Mouse (Mus musculus) gastrocnemius, postnatal 25 days (tissue): ENCODE measurements around the gene Scn8a. TPM values are rescaled to one million over a fixed set of nuclear protein-coding genes. Genes with fewer than 3 reads are reported as not detected.
A peak's percentile ranks its signal among the peaks of the same experiment; 100 is the strongest.

Experiments
- DNase-seq: peaks from one replicate; pipeline ENCODE4 v3.0.0; 2022
- total RNA-seq, 2 experiments: library from RNA; stranded (reverse); gene quantifications; 1 replicate in 1 of 2; 2 replicates in 1 of 2; pipeline ENCODE4 v1.2.3; 2021

Scn8a gene
- total RNA-seq, 2 experiments from 2014 or later, result 0.13 to 0.32 TPM

DNA sequence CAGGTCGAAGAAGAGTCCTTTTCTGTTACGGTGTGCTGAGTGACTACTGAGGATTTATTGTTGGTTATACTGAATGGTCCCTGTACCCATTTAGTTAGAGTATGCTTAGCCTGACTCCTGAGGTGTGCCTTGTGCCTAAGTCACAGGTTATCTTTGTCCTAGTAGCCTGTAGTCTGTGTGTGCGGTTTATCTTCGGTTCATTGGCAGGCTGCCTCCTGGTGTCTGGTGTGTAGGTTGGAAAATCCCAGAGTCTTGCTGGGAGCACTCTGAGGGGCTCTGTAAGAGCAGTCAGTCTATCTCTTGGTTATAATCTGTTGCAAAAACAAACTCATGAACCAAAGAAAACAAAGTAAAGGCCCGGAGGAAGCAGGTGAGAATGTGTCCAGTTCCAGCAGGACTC, 11.7 kb downstream of the Scn8a start:
- no peak for DNase-seq

DNA sequence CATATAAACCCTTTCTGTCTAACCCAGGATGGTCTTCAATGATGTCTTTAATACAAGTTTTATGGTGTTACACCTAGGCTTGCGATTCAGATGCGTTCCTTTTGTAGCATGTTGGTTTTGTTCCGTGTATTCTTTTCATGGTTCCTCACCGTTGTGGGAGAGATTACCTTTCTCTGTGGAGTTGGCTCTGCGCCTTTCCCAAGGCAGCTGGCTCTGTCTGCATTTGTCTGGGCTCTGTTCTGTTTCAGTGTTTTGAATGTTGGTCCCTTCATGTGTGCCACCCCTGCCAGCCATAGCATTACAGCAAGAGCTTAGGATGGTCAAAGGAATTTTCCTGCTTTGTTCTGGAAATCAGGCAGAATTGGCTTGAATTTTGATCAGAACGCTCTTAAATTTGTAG, 14.8 kb downstream of the Scn8a start:
- DNase-seq, result no peak

DNA sequence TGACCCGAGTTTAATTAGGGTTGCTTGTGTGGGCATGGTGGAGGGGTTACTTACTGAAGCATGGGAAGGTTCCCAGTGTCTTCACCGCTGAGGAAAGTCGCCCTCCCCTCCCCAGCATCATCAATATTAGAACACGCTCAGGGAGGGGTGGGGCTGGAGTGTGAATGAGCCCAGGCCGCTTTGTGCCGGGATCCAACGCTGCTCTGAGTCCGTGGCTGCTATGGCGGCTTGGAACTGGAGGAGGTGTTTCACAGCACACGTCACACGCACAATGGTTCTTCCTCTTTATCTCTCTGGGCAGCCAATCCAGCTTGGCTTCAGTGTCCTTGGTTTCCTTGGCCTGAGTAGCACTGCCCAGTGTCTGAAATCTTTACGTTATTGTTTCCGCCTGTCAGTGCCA, 22.3 kb downstream of the Scn8a start:
- no peak for DNase-seq

DNA sequence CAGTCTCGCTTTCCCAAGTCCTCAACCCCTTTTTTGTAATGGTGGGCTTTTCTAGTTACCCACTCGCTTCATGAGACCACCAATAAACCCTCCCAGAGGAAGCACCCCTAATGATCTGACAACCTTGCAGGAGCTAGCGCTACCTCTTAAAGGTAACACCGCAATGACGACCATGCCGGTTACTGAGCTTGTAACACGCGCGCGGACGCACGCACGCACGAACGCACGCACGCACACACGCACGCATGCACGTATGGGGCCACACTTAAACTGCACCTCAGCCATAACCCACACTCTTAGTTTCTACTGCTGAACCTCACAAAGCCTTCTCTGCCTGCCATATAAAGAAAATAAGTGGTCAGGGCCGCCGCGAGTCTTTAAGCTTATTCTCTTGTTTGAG, 26.8 kb downstream of the Scn8a start:
- DNase-seq, result no peak

DNA sequence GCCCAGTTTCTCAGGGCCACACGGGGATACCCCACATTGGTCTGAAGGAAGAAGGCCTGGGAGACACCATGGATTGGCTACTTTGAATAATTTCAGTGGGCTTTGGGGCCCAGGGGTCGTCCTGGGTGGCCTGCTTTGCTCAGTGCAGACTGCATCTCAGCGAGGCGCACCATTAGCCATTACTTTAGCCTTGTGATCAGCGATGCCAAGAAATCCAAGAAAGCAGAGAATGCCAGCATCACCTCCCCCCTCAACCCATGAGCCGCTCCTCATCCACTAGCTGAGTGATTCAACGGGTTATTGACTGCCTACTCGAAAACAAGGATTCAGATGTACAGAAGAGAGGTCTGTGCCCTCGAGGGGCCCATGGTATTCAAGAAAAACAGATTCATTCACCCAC, 34.2 kb downstream of the Scn8a start:
- DNase-seq, result no peak

DNA sequence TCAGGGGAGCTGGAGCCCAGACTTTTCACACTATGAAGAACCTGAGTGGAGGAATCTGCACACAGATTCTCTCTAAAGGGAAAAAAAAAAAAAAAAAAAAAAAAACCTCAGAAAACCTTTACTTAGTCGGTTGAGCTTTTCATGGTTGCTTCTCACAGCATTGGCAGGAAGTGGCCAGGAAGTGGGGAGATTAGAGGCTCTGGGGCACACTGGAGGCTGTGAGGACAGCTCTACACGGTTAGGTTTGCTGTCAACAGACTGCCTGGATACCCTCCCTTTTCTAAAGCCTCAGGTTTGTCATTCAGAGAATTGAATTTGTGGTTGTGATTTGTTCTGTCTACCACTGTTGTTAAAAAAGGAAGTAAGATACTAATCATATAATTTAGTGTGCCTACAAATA, 35.3 kb downstream of the Scn8a start:
- no peak for DNase-seq

DNA sequence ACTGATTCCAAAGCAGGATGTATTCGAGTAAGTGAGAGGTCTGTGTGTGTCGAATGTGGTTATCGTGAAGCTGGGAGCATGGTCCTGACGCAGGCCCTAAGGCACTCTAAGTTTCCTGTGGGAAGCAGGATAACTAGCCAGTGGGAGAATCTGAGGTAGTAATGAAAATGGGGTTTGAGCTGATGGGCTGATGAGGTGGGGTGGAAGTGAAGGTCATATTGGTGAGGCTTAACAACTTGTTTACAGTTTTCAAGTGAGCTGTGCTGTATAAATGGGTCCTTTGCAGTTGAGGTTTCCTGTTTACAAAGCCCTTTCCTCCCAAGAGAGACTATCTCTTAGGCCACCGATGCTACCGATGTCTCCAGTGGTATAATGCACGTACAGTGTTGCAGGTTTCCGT, 36.1 kb downstream of the Scn8a start:
- DNase-seq, result no peak

- DNase-seq, result no peak
Measured at GRCm38 (mm10) chr15:100908817-100909216, 39.2 kb downstream of the Scn8a start.

DNA sequence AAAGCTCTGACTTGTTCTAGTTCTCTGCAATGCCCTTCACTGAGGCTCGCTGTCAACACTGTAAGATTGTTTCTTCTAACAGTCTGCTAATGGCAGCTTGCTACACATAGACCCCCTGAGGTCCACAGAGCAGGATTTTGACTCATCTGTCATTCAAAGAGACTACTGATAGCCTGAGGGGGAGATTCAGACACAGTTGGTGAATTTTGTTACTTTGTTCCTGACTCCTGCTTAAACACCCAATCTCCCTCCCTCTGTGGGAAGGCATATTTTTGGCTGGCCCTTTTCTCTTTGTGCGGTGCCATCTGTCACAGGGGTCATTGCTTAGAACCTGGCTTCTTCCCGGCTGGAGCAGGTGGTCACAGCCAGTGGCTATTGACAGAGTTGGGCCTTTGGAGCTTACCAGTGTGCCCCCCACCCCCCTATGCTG, 40.1 kb downstream of the Scn8a start:
- no peak for DNase-seq

GRCm38 (mm10) chr15:100910381-100910841, 40.8 kb downstream of the Scn8a start:
- DNase-seq, result no peak

GRCm38 (mm10) chr15:100912676-100913266, 43.1 kb downstream of the Scn8a start:
- DNase-seq, result no peak

DNA sequence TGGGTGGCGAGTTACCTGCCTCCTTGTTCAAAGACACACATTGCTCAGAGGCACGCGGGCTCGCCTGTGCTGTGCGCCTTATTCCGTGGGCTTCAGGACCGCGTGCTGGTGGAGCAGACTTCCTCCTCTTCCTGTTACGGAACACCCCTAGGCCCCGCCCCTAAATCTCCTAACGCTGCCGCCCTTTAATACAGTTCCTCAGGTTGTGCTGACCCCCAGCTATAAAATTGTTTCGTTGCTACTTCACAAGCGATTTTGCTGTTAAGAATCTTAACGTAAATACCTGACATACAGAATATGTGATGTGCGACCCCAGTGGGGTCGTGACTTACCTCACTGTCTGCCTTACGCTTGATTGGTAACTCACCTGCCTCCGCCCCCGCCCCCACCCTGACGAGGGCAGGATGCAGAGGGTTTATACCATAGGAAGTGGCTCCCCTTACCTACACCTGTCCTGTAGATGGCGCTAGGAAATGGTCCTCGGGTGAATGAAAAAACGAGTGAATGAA, 45.1 kb downstream of the Scn8a start:
- DNase-seq, result no peak

DNA sequence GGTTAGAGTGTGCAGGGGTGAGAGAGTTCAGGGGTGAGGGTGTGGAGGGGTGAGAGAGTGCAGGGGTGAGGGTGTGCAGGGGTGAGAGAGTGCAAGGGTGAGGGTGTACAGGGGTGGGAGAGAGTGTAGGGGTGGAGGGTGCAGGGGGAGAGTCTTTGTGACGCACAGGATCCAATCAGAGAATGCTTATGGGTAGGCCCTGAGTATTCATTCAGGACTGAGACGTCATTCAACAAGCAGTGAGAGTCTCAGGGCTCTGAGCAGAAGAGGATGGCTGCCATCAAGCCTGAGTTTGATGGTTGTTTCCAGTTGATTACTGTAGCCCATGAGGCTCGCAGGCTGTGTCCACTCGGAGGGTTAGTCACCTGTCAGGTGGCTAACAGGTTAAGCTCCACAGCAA, 48.4 kb downstream of the Scn8a start:
- DNase-seq, result no peak

DNA sequence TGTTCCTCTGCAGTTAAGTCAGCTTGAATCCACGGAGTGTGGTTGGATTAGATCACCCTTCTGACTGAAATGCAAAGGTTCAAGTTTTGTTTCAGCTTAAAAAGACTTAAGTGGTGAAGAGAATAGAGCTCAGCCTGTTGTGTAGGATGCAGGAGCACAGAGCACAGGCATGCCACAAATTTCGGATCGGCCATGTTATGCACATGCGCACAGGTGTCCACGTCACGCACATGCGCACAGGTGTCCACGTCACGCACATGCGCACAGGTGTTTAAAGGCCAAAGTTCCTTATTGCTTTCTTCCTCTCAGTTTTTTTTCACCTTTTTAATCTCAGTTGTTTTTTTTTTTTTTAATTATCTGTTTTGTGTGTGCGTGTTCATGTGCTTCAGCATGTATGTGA, 52.6 kb downstream of the Scn8a start:
- DNase-seq, result no peak

DNA sequence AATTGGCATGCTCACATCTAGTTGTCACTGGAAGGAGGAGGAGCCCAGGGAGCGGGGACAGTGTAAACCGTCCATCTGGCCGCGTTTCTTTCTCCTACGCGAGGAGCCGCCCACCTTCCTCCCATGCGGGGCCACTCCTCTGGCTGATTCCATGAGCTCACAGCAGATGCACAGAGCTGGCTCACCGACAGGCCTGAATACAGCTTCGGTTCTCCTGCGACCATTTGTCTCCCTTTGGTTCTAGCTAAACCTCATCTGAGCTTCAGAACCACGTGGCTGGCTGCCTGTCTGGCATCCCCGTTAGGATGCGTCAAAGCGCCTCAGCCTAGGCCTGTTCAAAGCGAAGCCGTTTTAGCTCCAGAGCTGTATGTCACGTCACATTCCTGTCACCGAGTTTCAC, 53.8 kb downstream of the Scn8a start:
- peak; percentile 31 for DNase-seq

GRCm38 (mm10) chr15:100924941-100925340, 55.3 kb downstream of the Scn8a start:
- no peak for DNase-seq

DNA sequence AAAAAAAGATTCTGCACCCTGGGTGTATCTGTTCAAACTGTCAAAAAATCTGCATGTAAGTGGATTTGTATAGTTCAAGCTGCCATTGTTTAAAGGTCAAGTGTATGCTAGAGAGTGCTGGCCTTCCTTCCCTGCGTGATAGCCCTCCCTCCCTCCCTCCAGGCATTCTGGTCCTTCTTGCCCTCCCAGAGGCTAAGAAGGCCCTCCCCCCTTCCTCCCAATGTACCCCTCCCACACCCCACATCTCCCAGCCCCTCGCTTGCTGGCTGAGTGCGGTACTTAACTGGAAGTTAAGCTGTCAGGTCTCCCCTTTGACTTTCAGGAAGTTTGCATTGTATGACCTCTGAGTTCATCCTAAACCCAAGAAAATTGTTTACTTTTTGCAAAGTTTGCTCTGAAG, 60.8 kb downstream of the Scn8a start:
- no peak for DNase-seq

DNA sequence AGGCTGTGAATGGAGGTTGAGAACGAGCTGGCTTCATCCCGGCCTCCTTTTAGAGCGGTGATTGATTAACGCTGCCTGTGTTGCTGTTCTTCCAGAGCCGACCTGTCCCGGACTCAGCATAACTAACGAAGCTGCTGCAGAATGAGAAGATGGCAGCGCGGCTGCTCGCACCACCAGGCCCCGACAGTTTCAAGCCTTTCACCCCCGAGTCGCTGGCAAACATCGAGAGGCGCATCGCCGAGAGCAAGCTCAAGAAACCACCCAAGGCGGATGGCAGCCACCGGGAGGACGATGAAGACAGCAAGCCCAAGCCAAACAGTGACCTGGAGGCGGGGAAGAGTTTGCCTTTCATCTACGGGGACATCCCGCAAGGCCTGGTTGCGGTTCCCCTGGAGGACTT, 66.5 kb downstream of the Scn8a start:
- DNase-seq, result no peak

GRCm38 (mm10) chr15:100948383-100948782, 78.7 kb downstream of the Scn8a start:
- no peak for DNase-seq

GRCm38 (mm10) chr15:100949169-100949568, 79.5 kb downstream of the Scn8a start:
- no peak for DNase-seq

- no peak for DNase-seq
Measured at GRCm38 (mm10) chr15:100951491-100951890, 81.8 kb downstream of the Scn8a start.

- no peak for DNase-seq
Measured at GRCm38 (mm10) chr15:100952292-100952691, 82.6 kb downstream of the Scn8a start.

GRCm38 (mm10) chr15:100952854-100953253, 83.2 kb downstream of the Scn8a start:
- DNase-seq, result no peak

GRCm38 (mm10) chr15:100953955-100954354, 84.3 kb downstream of the Scn8a start:
- no peak for DNase-seq

DNA sequence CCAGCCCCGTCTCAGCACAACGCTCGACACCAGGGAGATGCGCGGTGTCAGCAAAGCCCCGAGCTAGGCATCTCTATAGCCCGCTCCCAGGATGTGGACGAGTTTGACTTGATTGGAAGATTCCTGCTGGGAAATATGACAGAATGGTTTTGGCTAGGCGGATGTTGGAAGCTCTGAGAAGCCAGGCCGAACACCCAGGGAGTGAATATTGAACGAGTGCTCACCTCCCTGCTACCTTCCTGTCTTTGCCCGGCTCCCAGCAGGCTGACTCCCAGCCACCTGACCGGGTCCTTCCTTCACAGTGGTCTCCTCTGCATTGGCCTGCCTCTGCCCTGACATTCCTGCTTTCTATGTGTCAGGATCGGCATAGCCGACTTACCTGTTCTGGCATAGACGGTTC, 85.1 kb downstream of the Scn8a start:
- DNase-seq, result no peak
